Mouse (Mus musculus) bone marrow macrophage, adult 2 months (primary cell): ENCODE measurements at regions not wholly inside any gene's neighbourhood (a gene's known extent, or its start where the extent isn't known, plus 50 kb on each side); places are given as distances from the start of the nearest gene placed in this dataset.

Experiments
- CTCF ChIP-seq: IDR thresholded peaks from 2 replicates; pipeline ENCODE4 v1.5.1; 2012; ENCODE audit warnings: low read depth, mild to moderate bottlenecking, low read length, moderate library complexity
- POLR2A ChIP-seq: IDR thresholded peaks from 2 replicates; pipeline ENCODE4 v1.6.1; 2012; ENCODE audit warnings: mild to moderate bottlenecking, low read depth, low read length, borderline replicate concordance

DNA sequence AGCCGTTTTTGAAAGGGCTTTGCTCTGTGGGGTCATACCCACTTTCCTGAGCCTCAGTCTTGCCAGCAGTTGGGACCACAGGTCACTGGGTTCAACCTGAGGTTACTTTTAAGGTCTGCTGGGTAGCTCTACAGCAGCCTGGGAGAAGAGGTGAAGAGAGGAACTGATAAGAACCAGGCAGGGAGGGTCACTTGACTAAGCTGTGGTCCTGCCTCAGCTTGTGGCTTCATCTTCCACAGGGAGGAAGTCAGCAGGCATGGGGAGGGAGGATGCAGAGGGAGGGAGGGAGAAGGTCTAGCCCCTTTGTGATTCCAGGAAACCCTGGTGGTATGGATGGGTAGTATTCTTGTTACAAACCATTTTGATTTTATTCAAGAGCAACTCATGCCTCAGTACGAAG, 59.9 kb upstream of the Lrpap1 start:
- no peak for TF ChIP-seq POLR2A
- no peak for TF ChIP-seq CTCF
